Mouse (Mus musculus) CD8-positive naive resting alpha-beta T cell, adult 57 days (primary cell): ENCODE measurements around the gene Hnrnpul2. TPM values are rescaled to one million over a fixed set of nuclear protein-coding genes. Genes with fewer than 3 reads are reported as not detected.

Experiments
- total RNA-seq: library from RNA; stranded (reverse); gene quantifications from one replicate; pipeline ENCODE4 v1.2.4, GENCODE M21; 2023

The Hnrnpul2 gene
- total RNA-seq, 1 experiment from 2014 or later: 99.6 TPM

Other genes with a start within 250 kb of the Hnrnpul2 start
- not detected for gene Slc22a8, start 228.8 kb upstream of the Hnrnpul2 start, total RNA-seq
- not detected for gene Slc22a6, start 202.0 kb upstream of the Hnrnpul2 start, total RNA-seq
- gene Chrm1, start 156.2 kb upstream of the Hnrnpul2 start, total RNA-seq: not detected
- gene Slc3a2, start 96.6 kb upstream of the Hnrnpul2 start, total RNA-seq: 222 TPM
- gene Wdr74, start 84.2 kb upstream of the Hnrnpul2 start, total RNA-seq: 116 TPM
- gene 1700092M07Rik, start 79.3 kb upstream of the Hnrnpul2 start, total RNA-seq: 10.2 TPM
- gene Stx5a, start 78.6 kb upstream of the Hnrnpul2 start, total RNA-seq: 221 TPM
- 393 TPM for gene Nxf1, start 62.9 kb upstream of the Hnrnpul2 start, total RNA-seq
- gene Tmem223, start 49.0 kb upstream of the Hnrnpul2 start, total RNA-seq: 39.0 TPM
- gene Tmem179b, start 45.5 kb upstream of the Hnrnpul2 start, total RNA-seq: 75.2 TPM
- 10.3 TPM for gene Taf6l, start 33.6 kb upstream of the Hnrnpul2 start, total RNA-seq
- gene Polr2g, start 21.4 kb upstream of the Hnrnpul2 start, total RNA-seq: 59.8 TPM
- gene Zbtb3, start 17.5 kb upstream of the Hnrnpul2 start, total RNA-seq: 0.58 TPM
- 22.9 TPM for gene Ttc9c, start 677 bp upstream of the Hnrnpul2 start, total RNA-seq
- 16.8 TPM for gene AC129217.1, start 9.8 kb downstream of the Hnrnpul2 start, total RNA-seq
- 41.8 TPM for gene Bscl2, start 17.5 kb downstream of the Hnrnpul2 start, total RNA-seq
- not detected for gene Gng3, start 19.2 kb downstream of the Hnrnpul2 start, total RNA-seq
- 0.61 TPM for gene Lrrn4cl, start 30.8 kb downstream of the Hnrnpul2 start, total RNA-seq
- gene Ubxn1, start 51.5 kb downstream of the Hnrnpul2 start, total RNA-seq: 113 TPM
- 31.5 TPM for gene Uqcc3, start 60.9 kb downstream of the Hnrnpul2 start, total RNA-seq
- 9.4 TPM for gene Lbhd1, start 63.7 kb downstream of the Hnrnpul2 start, total RNA-seq
- gene Gm49403, start 63.9 kb downstream of the Hnrnpul2 start, total RNA-seq: not detected
- 33.6 TPM for gene 1810009A15Rik, start 68.8 kb downstream of the Hnrnpul2 start, total RNA-seq
- gene Gm49416, start 68.9 kb downstream of the Hnrnpul2 start, total RNA-seq: 7.6 TPM
- gene Ints5, start 73.0 kb downstream of the Hnrnpul2 start, total RNA-seq: 21.6 TPM
- gene Ganab, start 78.1 kb downstream of the Hnrnpul2 start, total RNA-seq: 152 TPM
- gene B3gat3, start 100.4 kb downstream of the Hnrnpul2 start, total RNA-seq: 60.9 TPM
- 6.9 TPM for gene Rom1, start 109.3 kb downstream of the Hnrnpul2 start, total RNA-seq
- 86.8 TPM for gene Eml3, start 109.5 kb downstream of the Hnrnpul2 start, total RNA-seq
- gene Mta2, start 121.9 kb downstream of the Hnrnpul2 start, total RNA-seq: 164 TPM
- 42.6 TPM for gene Tut1, start 133.8 kb downstream of the Hnrnpul2 start, total RNA-seq
- gene Eef1g, start 147.0 kb downstream of the Hnrnpul2 start, total RNA-seq: 614 TPM
- 120 TPM for gene Ahnak, start 169.3 kb downstream of the Hnrnpul2 start, total RNA-seq